Mouse (Mus musculus) liver, adult 2 months (tissue): Measurements from ENCODE around the gene Tspan32. TPM values are rescaled to one million over a fixed set of nuclear protein-coding genes. Genes with fewer than 3 reads are reported as not detected.

ENCODE experiments used
- DNase-seq: peaks from one replicate; pipeline ENCODE4 v3.0.0-alpha.2; 2011; ENCODE audit warnings: low read depth, low spot score; ENCODE audit errors: extremely low read depth
- H3K27ac ChIP-seq: fragments of 200-500 bp; replicated peaks from 2 replicates; pipeline ENCODE4 v1.5.1; 2012; ENCODE audit warnings: low read depth, mild to moderate bottlenecking, control low read depth, inconsistent platforms, low read length; ENCODE audit not compliant: insufficient read depth
- H3K27me3 ChIP-seq: fragments of 200-500 bp; 2 replicates; pipeline ENCODE4 v1.6.1; 2012; ENCODE audit warnings: mild to moderate bottlenecking, moderate library complexity, low read length, inconsistent platforms; ENCODE audit not compliant: control insufficient read depth, insufficient read depth
- H3K36me3 ChIP-seq: fragments of 200-500 bp; 2 replicates; pipeline ENCODE4 v1.6.1; 2012; ENCODE audit warnings: low read length, inconsistent platforms; ENCODE audit not compliant: control insufficient read depth, insufficient read depth
- H3K4me1 ChIP-seq: fragments of 200-500 bp; 2 replicates; pipeline ENCODE4 v1.6.1; 2011; ENCODE audit warnings: low read length; ENCODE audit not compliant: control insufficient read depth, insufficient read depth
- H3K4me3 ChIP-seq: fragments of 200-500 bp; 2 replicates; pipeline ENCODE4 v1.5.1; 2011; ENCODE audit warnings: low read depth, mild to moderate bottlenecking, control low read depth, low read length, moderate library complexity; ENCODE audit not compliant: insufficient read depth
- H3K79me2 ChIP-seq: fragments of 200-500 bp; 2 replicates; pipeline ENCODE4 v1.6.1; 2012; ENCODE audit warnings: inconsistent platforms, mild to moderate bottlenecking, low read length, moderate library complexity; ENCODE audit not compliant: control insufficient read depth, insufficient read depth
- H3K9ac ChIP-seq: fragments of 200-500 bp; 2 replicates; pipeline ENCODE4 v1.6.1; 2012; ENCODE audit warnings: low read depth, mild to moderate bottlenecking, control low read depth, inconsistent platforms, low read length
- CTCF ChIP-seq: fragments of 200-500 bp; IDR thresholded peaks from 2 replicates; pipeline ENCODE4 v1.5.1; 2011; ENCODE audit warnings: low read depth, low read length, control low read depth
- POLR2A ChIP-seq: fragments of 200-500 bp; IDR thresholded peaks from 2 replicates; pipeline ENCODE4 v1.6.1; 2011; ENCODE audit warnings: low read length, control low read depth; ENCODE audit not compliant: insufficient read depth; ENCODE audit errors: extremely low read depth
- WGBS: fragments of 180-500 bp; shearing (Covaris S2); methylation state at CpG from one replicate; pipeline ENCODE4 v1.1.7; 2018; 5-methylcytosine and 5-hydroxymethylcytosine counted together
- polyA plus RNA-seq: library from polyadenylated mRNA; depleted of rRNA; stranded (reverse); fragments of >200 nt; gene quantifications from 2 replicates; pipeline ENCODE4 v1.2.3, GENCODE M21; 2012; rRNA removed
- total RNA-seq: library from RNA; depleted of rRNA; stranded (reverse); fragments of >200 nt; gene quantifications from 2 replicates; pipeline ENCODE4 v1.2.3, GENCODE M21; 2014; rRNA removed

The Tspan32 gene
- total and polyA plus RNA-seq, 2 experiments = 0.46 to 1.0 TPM

- 1% methylated on average over 51 of the region's 51 CpGs for WGBS
- Histone ChIP-seq H3K9ac (peak within 1 kb of the TSS; percentile 77), H3K4me1 (peaks cover 15% of the 10 kb centered on the region; the same call in 1 of the 2 replicates), H3K4me3 (peak within 1 kb of the TSS; percentile 74), H3K79me2 (no peaks in the 10 kb centered on the region), H3K27ac (peak within 1 kb of the TSS; percentile 73), H3K27me3 (no peaks in the 10 kb centered on the region), H3K36me3 (peaks cover 2% of the 10 kb centered on the region; the same call in 1 of the 2 replicates)
- DNase-seq = peak; percentile 99
- TF ChIP-seq POLR2A (0 out of 2 replicates have a peak, but pooled peaks have one; percentile 59), CTCF (no peak)
Measured at GRCm38 (mm10) chr7:143068882-143069591, 64.2 kb downstream of the Tspan32 start, which contains the start of gene Tssc4. Gene Tssc4, plus strand, starts transcription at chr7:143069249.

Other genes starting within 250 kb of the Tspan32 start
- 0.60 TPM in 1 of 2 replicates, not detected in the other for gene Th, start 73.9 kb upstream of the Tspan32 start, total RNA-seq
- not detected in 2 replicates for gene Th, start 73.9 kb upstream of the Tspan32 start, polyA plus RNA-seq
- not detected in 2 replicates for gene Ascl2, start 35.8 kb upstream of the Tspan32 start, total RNA-seq
- gene Ascl2, start 35.8 kb upstream of the Tspan32 start, polyA plus RNA-seq = 0.11 TPM in 1 of 2 replicates, not detected in the other
- gene Cd81, start 47.7 kb downstream of the Tspan32 start, total RNA-seq = 363 and 420 TPM in 2 replicates
- 616 and 625 TPM in 2 replicates for gene Cd81, start 47.7 kb downstream of the Tspan32 start, polyA plus RNA-seq
- 11.9 and 13.4 TPM in 2 replicates for gene Tssc4, start 64.2 kb downstream of the Tspan32 start, total RNA-seq
- 45.6 and 47.7 TPM in 2 replicates for gene Tssc4, start 64.2 kb downstream of the Tspan32 start, polyA plus RNA-seq
- gene Trpm5, start 89.6 kb downstream of the Tspan32 start, total RNA-seq = under 0.01 and 0.07 TPM in 2 replicates
- gene Trpm5, start 89.6 kb downstream of the Tspan32 start, polyA plus RNA-seq = 0.02 TPM in 1 of 2 replicates, not detected in the other
- gene Kcnq1, start 101.3 kb downstream of the Tspan32 start, total RNA-seq = 1.3 and 3.4 TPM in 2 replicates
- gene Kcnq1, start 101.3 kb downstream of the Tspan32 start, polyA plus RNA-seq = 0.91 and 2.5 TPM in 2 replicates